Mouse (Mus musculus) gastrocnemius, postnatal 36 days (tissue): ENCODE data around the gene Rps12-ps3. TPM values are rescaled to one million over a fixed set of nuclear protein-coding genes. Genes with fewer than 3 reads are reported as not detected.

ENCODE experiments used
- DNase-seq, 2 experiments: peaks; one replicate each; pipeline ENCODE4 v3.0.0; 2022
- intact Hi-C: fragments of 180-260 bp; cut with DNase I; formaldehyde crosslinking; loops from one replicate; pipeline ENCODE4 v1.15.1; 2025
- total RNA-seq, 2 experiments: library from RNA; stranded (reverse); gene quantifications; 2 replicates each; pipeline ENCODE4 v1.2.3; 2021

Rps12-ps3 gene
- total RNA-seq, 2 experiments from 2014 or later = 252 to 259 TPM

DNA sequence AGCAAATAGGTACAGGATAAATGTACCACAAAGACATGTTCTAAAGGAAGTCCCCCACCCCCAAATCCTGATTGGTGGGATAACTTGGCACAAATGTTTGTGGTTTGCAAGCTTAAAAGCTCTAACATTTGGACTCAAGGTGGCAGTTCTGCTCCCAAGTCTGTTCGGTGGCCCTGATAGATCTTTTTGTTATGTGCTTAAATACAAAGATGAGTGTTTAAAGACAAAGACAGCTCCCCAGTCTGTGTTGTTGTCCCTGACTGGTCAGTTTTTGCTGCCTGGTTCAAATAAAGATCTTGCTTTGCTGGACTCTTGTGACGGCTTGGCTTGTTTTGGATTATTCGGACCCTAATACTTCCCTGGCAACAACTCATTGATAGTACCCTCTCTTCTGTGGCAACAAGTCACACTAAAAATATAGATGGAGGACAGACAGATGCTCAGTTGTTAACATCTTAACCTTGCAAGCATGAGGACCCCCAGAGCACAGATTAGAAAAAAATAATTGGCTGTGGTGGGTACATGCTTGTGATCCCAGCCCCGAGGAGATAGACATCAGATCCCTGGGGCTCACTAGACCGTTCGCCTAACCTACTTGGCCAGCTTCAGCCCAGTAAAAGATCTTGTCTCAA is 27.4 kb downstream of the Rps12-ps3 start:
- intact Hi-C loops = no loop called here
- no peak for DNase-seq

DNA sequence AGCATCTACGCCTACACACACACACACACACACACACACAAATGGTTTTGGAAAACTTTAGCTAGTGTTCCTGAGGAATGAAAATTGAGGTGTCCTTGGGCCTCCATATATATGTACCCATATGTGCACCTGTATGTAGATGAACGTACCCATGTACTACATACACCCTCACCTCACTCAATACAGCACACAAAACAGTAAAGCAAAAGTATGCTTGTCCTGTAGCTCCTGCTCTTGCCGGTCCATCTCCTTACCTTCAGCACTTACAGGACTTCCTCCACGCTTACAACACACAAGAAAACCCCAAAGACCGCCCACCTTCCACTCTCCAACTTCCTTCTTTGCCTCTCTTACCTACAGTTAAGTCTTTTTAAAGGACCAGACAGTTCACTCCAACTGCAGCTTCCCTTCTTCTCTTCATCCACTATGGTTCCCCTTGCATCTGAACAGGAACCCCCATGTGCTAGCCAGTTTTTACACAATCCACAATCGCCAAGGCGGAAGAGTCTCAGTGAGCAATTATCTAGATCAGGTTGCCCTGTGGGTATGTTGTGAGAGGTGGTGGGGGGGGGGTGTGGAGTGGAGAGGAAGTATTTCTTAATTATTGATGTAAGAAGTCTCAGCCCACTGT is 28.3 kb downstream of the Rps12-ps3 start:
- no peak for DNase-seq
- intact Hi-C loops = no loop called here

DNA sequence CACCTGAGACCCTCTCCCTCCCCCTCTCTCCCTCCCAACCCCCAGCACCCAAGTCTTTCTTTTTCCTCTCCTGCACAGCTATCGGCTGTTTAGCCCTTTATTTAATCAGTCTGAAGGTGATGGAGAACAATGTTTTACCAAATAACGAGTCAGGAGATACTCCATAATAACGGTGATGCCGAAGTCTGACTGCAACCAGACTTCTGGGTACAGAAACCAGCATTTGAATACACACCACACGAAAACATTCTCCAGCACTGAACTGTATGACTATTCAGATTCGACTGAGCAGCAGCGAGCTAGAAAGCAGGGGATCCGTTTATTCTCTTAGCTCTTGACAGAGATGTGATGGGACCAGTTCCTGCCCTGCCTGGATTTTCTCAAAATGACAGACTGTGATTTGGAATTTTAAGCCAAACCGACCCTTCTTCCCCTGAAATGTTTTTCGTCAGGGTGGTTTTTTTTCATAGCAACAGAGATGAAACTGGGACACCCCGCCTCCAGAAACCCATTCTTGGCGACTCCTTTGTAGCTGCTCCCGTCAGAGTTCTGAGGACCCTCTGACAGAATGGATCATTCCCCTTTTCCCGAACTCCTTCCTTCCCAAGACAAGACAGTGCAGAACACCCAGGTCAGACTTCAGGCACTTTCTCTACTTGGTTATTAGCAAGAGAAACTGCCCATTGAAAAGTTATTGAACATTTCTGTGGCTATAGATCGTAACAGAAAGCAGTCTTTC is 29.2 kb downstream of the Rps12-ps3 start:
- no peak for DNase-seq
- intact Hi-C loops = no loop called here

DNA sequence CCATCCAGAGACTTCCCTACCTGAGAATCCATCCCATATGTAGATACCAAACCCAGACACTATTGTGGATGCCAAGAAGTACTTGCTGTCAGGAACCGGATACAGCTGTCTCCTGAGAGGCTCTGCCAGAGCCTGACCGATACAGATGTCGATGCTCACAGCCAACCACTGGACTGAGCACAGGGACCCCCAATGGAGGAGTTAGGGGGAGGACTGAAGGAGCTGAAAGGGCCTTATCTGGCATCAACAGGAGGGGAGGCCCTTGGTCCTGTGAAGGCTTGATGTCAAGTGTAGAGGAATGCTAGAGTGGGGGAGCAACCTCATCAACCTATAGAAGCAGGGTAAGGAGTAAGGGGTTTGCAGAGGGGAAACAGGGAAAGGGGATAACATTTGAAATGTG is 30.7 kb downstream of the Rps12-ps3 start:
- intact Hi-C loops = no loop called here
- DNase-seq = no peak

DNA sequence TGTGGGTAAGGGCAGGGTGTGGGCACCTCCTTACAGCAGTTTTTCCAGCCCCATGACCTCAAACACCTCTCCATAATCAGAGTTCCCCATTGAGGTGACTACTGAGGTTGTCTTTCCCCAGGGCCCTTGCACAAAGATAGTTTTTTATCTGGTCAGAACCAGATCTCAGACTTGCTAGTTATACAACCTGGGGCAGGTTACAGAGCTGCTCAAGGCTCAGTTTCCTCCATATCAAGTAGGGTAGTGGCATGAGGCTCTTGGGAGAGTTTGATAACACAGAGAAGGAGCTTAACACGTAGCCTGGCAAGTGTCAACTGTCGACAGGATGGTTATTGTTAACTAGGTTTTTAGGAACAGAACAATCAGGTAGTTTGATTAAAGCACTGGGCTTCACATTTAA is 32.8 kb downstream of the Rps12-ps3 start:
- DNase-seq = no peak
- intact Hi-C loops = no loop called here

DNA sequence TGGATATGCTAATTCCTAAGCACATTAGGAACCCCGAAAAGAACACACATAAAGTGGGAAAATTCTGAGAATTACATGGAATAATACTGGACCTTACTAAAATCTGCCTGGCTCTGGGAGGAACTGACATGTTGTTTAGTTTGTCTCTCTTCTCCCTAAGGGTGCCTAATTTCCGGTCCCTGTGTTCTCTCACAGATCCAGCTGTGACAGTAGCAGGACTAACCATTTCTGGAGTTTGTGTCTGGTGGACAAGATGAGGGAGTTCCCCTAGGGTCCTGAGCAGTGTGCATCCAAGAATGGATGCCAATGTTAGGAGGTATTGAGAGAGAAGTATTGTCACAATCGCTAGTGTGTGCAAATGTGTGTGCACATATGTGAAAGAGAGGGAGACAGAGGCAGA is 34.3 kb downstream of the Rps12-ps3 start:
- intact Hi-C loops = no loop called here
- DNase-seq = no peak

DNA sequence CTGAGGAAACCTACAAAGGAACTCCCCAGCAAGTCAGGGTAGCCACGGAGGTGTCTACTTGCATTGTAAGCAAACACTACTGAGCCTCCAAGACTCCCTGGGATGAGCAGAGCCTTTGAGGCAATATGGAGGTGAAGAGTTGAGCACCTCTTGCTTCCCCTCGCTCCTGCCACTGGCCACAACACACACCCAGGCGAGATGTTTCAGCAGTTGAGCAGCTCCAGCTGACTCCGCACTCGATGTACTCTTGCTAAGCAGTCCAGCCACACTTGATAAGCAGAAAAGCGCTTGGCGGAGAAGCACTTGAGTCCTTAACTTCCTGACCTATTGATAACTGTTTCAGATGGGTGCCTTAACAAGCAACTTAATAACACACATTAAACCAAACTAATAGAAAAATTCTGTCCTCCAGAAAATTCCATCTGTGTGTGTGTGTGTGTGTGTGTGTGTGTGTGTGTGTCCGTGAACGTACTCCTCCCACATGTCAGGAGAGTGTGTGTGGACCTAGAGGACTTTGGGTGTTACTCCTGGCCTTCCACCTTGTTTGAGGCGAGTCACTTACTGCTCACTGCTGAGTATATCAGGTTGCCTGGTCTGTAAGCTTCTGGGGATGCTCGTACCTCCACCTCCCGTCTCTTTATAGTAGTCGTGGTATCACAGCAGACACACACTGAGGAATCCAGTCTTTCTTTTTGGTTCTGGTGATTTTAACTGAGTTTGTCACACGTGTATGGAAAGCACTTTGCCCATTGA is 34.9 kb downstream of the Rps12-ps3 start:
- DNase-seq = no peak
- intact Hi-C loops = no loop called here

DNA sequence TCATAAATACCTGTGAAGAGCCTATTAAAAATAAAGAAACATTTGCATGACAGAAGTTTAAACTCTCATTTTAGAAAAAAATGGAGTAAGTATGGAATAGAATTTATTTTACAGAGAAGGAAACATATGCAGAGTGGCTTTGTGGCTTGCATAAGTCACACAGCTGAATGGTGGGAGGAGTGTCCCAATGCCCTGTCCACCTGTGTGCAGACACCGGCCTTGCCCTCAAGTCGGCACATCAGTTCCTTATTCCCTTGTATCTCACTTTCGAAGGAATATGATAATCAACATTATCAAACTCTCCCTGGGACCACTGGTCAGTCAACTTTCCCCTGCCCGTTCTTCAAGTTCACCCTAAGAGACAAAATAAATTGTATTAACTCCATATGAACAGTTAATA is 35.8 kb downstream of the Rps12-ps3 start:
- intact Hi-C loops = no loop called here
- no peak for DNase-seq

DNA sequence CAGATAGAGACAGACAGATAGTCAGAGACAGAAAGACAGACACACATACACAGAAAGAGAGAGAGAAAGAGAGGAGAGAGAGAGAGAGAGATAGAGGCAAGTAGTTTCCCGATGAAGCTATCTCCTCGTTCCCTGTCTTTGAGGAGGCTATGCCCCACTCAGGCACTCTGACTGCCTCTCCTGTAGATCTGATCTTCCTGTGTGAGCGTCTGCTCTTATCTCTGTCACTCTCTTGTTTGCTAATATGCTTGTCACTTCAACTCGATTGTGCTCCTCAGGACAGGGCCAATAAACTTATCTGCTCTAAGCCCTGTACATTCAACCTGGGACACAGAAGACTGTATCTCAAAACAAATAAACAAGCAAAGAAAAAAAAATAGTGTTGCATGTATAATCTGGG is 37.1 kb downstream of the Rps12-ps3 start:
- intact Hi-C loops = no loop called here
- no peak for DNase-seq

DNA sequence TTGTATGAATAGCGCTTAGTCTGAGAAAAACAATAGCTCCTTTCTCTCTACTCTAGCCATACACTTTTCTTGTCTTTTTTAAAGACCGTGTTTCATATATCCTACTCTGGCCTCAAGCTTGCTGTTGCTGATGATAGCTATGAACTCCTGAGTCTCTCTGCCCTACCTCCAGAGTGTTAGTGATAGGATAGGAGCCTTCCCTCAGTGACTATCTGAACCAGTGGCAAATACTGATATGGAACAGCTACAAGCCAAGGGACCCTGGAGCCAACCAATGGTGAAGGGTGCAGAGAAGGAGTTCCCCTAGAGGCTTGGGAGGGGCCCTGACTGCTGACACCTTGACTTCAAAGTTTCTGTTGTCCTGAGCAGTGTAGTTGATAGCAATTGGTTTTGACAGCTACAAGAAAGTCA is 38.4 kb downstream of the Rps12-ps3 start:
- intact Hi-C loops = no loop called here

DNA sequence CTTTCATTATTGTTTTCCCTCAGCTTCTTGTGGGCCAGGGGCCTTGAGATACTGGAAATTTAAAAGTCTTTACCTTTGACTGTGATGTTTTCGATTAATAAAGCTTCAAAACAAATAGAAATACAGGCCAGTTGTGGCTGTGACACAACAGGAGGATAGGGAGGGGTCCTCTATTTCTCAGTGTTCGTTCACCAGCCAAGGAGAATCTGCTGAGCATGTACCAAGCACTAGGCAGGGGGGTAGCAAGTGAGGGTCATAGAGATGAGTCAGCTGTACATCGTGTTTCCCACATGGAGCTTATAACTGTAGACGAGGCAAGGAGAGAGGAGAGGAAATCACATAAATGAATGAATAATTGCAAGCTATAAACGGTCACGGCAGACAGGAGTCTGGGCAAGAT is 40.6 kb downstream of the Rps12-ps3 start:
- intact Hi-C loops = no loop called here

More for the DNA sequence above, 38.4 kb downstream of the Rps12-ps3 start:
- DNase-seq = no peak

DNA sequence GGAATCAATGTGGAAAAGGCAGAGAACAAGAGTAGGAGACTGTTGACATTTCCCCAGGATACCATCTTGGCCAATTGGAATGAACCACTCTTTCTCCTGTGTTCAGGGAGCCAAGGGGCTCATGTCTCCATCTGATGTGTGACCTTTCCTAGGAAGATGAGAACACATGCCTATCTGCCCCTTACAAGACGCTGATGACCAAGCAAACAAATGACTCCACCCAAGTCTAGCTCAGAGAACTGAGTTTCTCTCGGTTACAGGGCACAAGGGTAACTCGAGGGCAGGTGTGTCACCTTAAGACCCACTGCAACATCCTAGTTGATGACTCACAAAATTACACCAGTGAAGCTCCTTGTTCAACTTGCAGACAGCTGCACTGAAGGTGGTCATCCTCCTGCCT is 41.6 kb downstream of the Rps12-ps3 start:
- DNase-seq = no peak
- intact Hi-C loops = no loop called here

More for the DNA sequence above, 40.6 kb downstream of the Rps12-ps3 start:
- no peak for DNase-seq

DNA sequence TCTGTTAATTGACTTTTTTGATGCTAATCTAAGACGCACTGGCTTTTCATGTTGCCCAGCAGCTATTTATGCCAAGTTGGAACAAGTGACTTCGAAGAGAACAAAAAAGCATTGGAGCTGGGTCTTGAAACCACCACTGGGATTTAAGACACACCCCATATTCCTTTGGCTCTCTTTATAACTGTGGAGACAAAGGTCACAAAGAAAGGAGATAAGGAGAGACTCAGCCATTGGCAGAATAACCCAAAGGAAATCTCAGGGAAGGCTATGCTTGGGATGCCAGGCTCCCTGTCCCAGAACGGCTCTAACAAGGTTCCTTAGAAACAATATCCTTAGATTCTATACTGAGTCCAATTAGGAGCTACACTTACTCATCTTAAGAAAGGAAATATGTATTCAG is 44.6 kb downstream of the Rps12-ps3 start:
- intact Hi-C loops = no loop called here
- DNase-seq = no peak

DNA sequence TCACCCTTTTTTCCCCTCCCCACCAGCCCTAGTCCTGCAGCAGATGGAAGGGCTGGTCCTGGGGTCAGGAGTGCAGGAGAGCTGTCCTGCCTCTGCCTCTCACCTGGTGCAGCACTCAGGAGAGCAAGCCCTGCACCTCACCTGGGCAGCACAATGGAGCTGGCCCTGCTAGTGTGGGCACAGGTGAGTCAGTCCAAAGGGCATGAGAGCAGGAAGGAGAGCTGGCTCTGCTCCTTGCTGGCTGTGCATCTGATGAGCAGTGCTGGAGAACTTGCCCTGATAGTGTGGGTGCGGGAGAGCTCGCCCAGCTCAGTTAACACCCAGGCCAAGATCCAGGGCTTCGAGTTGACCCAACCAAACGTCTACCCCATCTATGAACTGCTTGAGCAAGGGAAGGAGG is 45.8 kb downstream of the Rps12-ps3 start:
- intact Hi-C loops = no loop called here
- no peak for DNase-seq

DNA sequence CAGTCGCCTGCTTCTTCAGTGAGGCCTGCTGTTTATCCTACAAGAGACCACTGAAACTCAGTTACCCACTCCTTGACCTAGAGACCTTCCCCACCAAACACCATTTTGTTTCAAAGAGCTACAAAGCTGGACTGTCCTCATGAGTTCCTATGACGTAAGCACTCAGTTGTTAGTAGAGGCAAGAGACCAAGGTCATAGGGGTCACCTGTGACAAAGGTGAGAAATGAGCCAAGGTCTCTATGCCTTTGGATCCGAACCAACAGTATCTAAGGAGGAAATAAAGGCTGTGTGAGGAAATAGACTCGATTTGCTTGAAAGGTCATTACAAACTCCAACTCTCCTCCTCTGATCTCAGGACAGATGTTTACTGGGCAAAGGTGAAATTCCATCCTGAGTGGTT is 48.9 kb downstream of the Rps12-ps3 start:
- intact Hi-C loops = no loop called here

More for the DNA sequence above, 48.9 kb downstream of the Rps12-ps3 start:
- no peak for DNase-seq

Other genes starting within 250 kb of the Rps12-ps3 start
- gene Shtn1, start 246.2 kb upstream of the Rps12-ps3 start, total RNA-seq = 1 to 10 TPM in 1 of 2 experiments, under 1 TPM in 1; 0.61 to 1.1 TPM
- not detected for gene Vax1, start 152.2 kb upstream of the Rps12-ps3 start, total RNA-seq
- gene Kcnk18, start 103.1 kb upstream of the Rps12-ps3 start, total RNA-seq = not detected
- under 1 TPM; 0.12 to 0.15 TPM for gene Slc18a2, start 61.4 kb upstream of the Rps12-ps3 start, total RNA-seq
- gene Pdzd8, start 23.5 kb downstream of the Rps12-ps3 start, total RNA-seq = 10 to 100 TPM; 10.3 to 13.3 TPM
- under 1 TPM; 0.10 to 0.56 TPM for gene Emx2, start 136.1 kb downstream of the Rps12-ps3 start, total RNA-seq